ENCODE assay signal across 29 mouse cellular contexts in genomic region chr7:133603156-133603555, GRCm38 (mm10). TPM values are rescaled to one million over a fixed set of nuclear protein-coding genes. Genes with fewer than 3 reads are reported as not detected.
"Had no signal": no experiment of that assay in that cellular context is flagged by ENCODE, and none has a peak within 500 bp of the region (broad histone marks: within the 10 kb centered on the region; RNA-seq: fewer than 3 reads in every experiment).

No protein-coding gene starts in this region.

- DNase-seq: forebrain, postnatal 0 days; gastrocnemius, postnatal 14 days; gastrocnemius, postnatal 36 days; heart, adult 11 months; heart, adult 2 months; heart, postnatal 14 days; heart, postnatal 36 days; liver; liver, embryonic 13.5 days; liver, postnatal 0 days had no signal

- H3K4me1 ChIP-seq: heart, embryonic 13.5 days; heart, embryonic 15.5 days; liver, embryonic 13.5 days; liver, embryonic 15.5 days had no signal

- H3K27me3 ChIP-seq: forebrain, embryonic 15.5 days; heart, embryonic 13.5 days; heart, embryonic 15.5 days; hindbrain, embryonic 13.5 days; hindbrain, embryonic 15.5 days; liver, embryonic 13.5 days; liver, embryonic 15.5 days had no signal

- H3K36me3 ChIP-seq: forebrain, embryonic 15.5 days; heart, embryonic 13.5 days; heart, embryonic 15.5 days; hindbrain, embryonic 13.5 days; hindbrain, embryonic 15.5 days; limb, embryonic 10.5 days; limb, embryonic 12.5 days; liver, embryonic 13.5 days; liver, embryonic 15.5 days had no signal

- H3K27ac ChIP-seq: forebrain, embryonic 15.5 days; heart, adult 2 months; heart, embryonic 13.5 days; heart, embryonic 15.5 days; hindbrain, embryonic 13.5 days; hindbrain, embryonic 15.5 days; hindbrain, postnatal 0 days; kidney, postnatal 0 days; layer of hippocampus, adult 2 months; left cerebral cortex, adult 2 months; limb, embryonic 10.5 days; limb, embryonic 12.5 days; liver, embryonic 13.5 days; liver, embryonic 15.5 days had no signal

- H3K4me3 ChIP-seq: forebrain, embryonic 15.5 days; heart, adult 2 months; heart, embryonic 13.5 days; heart, embryonic 15.5 days; hindbrain, embryonic 13.5 days; hindbrain, embryonic 15.5 days; layer of hippocampus, adult 2 months; left cerebral cortex, adult 2 months; limb, embryonic 10.5 days; limb, embryonic 12.5 days; liver, embryonic 13.5 days; liver, embryonic 15.5 days had no signal

- ATAC-seq: forebrain, embryonic 15.5 days; forebrain, postnatal 0 days; hindbrain, postnatal 0 days; intestine, embryonic 16.5 days; liver, postnatal 0 days had no signal

- H3K4me2 ChIP-seq: forebrain, embryonic 15.5 days; heart, embryonic 11.5 days; heart, embryonic 13.5 days; heart, embryonic 15.5 days; hindbrain, embryonic 13.5 days; hindbrain, embryonic 15.5 days; limb, embryonic 12.5 days; liver, embryonic 11.5 days; liver, embryonic 13.5 days; liver, embryonic 15.5 days had no signal

- H3K9me3 ChIP-seq: forebrain, embryonic 15.5 days; heart, embryonic 13.5 days; heart, embryonic 15.5 days; hindbrain, embryonic 13.5 days; hindbrain, embryonic 15.5 days; limb, embryonic 10.5 days; limb, embryonic 12.5 days; liver, embryonic 13.5 days; liver, embryonic 15.5 days had no signal

- H3K9ac ChIP-seq: forebrain, embryonic 15.5 days; forebrain, postnatal 0 days; heart, embryonic 13.5 days; heart, embryonic 15.5 days; hindbrain, embryonic 13.5 days; hindbrain, embryonic 15.5 days; limb, embryonic 12.5 days; liver, embryonic 13.5 days; liver, embryonic 15.5 days; liver, postnatal 0 days had no signal

RNA-seq across cellular contexts. Expression of gene Tex36, which starts 1.2 kb away (rescaled TPM):
- polyA plus RNA-seq: forebrain, embryonic 15.5 days; heart, adult 2 months; heart, embryonic 11.5 days; heart, embryonic 13.5 days; heart, embryonic 15.5 days; heart, postnatal 0 days; hindbrain, embryonic 11.5 days; hindbrain, embryonic 15.5 days; hindbrain, postnatal 0 days; intestine, embryonic 14.5 days; limb, embryonic 10.5 days; limb, embryonic 12.5 days; limb, embryonic 14.5 days; liver, embryonic 11.5 days; liver, embryonic 13.5 days; liver, embryonic 15.5 days; liver, postnatal 0 days had no signal
